Mouse (Mus musculus): Measurements from ENCODE around the gene Prr3.
A peak's percentile ranks its signal among the peaks of the same experiment; 100 is the strongest.
"Not testable (repeated sequence)": the region's sequence is repeated elsewhere in the genome, so short reads cannot be mapped to it uniquely, and the experiment has no call there.

Gene Prr3

GRCm38 (mm10) chr17:35999356-35999755 lies 19.3 kb upstream of the Prr3 start:
- DNase-seq (ENCODE audit: extremely low spot score, low spot score): no peak

DNA sequence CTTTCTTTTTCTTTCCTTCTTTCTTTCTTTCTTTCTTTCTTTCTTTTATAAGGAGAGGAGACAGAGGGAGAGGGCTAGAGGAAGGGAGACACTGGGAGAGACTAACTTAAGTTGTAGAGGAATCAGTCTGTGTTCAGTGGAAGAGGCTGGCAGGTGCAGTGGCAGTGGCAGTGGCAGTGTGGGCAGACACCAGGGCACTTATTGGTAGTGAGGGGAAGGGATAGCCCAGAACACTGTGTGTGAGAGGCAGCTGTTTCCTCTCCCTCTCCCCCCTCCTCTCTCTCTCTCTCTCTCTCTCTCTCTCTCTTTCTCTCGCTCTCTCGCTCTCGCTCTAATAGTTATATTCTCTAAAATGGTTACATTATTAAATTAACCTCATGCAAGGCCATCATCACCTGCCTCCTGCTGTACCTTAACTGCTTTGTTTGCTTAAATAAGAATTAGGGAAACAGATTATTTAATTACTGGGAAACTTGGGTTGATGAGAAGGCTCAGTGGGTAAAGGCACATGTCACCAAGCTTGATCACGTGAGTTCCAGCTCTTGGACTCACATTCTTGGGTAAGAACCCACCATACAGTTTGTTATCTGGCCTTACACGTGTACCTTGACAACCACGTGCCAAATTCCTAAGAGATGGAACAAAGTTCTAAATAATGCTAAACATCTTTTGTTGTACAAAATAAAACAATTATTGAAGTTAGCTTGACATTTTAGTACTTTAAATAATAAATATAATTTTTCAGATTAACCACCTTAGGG lies 18.7 kb upstream of the Prr3 start:
- DNase-seq (ENCODE audit: extremely low spot score, low spot score): no peak

DNA sequence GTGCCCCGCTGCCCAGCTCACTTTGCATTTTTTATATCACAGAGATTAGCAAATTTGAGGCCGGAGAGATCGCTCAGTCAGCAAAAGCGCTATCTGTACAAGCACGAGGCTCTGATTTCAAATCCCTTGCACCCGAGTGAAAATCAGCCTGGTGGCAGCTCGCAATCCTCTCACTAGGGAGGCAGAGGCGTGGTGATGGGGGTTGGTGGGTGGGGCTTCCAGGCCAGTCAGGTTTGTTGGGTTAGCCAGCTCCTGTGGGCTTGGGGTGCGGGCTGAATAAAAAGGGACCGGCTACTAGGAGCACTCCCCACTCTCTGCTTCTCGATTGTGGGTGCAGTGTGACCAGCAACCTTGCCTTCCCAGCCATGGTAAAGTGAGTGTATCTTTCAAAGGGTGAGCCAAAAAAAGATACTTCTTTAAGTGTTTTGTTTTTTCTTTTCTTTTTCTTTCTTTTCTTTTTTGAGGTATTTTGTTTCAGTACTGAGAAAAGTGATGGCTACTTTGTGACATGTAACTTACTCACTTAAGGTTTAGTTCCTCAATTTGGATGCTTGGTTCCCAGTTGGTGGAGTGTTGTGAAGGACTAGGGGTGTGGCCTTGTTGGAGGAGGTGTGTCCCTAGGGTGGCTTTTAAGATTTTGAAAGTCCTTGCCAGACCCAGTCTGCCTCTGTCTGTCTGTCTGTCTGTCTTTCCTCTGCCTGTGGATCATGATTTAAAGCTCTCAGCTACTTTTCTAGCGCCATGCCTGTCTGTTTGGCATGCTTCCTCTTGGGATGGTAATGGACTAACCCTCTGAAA lies 17.9 kb upstream of the Prr3 start:
- no peak for DNase-seq (ENCODE audit: extremely low spot score, low spot score)

DNA sequence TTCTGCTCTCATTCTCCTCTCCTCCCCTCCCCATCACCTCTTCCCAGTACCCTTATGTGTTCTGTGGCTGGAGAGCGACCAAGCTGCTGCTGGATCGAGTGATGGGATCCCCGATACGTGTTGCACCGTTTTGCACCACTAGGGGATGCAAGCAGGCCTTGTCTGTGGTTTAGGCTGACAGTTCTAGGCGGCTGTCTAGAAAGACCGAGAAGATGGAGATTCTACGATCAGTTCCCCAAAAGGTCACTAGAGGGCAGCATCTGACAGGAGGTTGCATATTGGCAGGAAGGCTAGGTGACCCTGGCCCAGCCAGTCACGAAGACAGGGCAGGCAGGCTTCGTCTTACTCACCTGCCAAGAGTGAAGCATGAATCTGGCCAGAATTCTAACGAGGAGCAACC lies 16.9 kb upstream of the Prr3 start:
- peak; percentile 95 for DNase-seq (ENCODE audit: extremely low spot score, low spot score)

DNA sequence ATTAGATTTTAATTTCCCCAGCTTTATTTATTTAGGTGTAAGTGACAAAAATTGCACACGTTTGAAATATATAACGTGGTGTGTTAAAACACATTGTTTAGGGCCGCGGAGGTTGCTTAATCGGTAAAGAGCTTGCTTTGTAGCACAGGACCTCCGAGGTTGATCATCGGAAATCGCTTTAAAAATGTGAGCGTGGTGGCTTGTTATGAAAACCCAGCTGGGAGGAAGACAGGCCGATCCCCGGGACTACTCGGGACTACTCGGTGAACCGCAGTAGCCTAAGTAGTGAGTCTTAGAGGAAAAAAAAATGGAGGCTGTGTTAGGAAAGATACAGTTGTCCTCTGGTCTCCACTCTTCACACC lies 14.8 kb upstream of the Prr3 start:
- peak; percentile 30 for DNase-seq (ENCODE audit: extremely low spot score, low spot score)

DNA sequence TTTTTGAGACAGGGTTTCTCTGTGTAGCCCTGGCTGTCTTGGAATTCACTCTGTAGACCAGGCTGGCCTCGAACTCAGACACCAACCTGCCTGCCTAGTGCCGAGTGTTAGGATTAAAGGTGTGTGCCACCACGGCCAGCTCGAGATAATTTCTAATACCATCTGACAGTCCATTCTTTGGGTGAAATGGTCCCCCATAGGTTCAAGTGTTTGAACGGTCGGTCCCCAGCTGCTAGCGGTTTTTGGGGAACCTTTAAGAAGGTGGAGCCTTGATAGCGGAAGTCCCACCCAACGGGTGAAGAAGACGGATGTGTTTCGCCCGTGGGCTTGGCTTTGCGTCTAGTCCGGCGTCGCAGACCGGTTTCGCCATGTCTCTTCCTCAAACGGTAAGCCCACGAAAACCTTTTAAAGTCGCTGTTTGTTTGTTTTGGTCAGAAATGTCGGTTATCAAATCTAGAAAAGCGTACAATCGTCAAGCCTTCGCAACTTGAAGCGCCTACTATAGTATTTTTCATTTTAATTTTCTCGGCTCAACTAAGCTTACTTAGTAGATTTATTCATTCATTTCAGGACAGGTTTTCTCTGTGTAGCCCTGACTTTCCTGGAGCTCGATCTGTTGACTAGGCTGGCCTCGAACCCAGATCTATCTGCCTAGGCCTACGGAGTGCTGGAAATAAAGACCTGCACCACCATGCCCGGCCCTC lies 14.3 kb upstream of the Prr3 start:
- DNase-seq (ENCODE audit: extremely low spot score, low spot score): peak; percentile 81

DNA sequence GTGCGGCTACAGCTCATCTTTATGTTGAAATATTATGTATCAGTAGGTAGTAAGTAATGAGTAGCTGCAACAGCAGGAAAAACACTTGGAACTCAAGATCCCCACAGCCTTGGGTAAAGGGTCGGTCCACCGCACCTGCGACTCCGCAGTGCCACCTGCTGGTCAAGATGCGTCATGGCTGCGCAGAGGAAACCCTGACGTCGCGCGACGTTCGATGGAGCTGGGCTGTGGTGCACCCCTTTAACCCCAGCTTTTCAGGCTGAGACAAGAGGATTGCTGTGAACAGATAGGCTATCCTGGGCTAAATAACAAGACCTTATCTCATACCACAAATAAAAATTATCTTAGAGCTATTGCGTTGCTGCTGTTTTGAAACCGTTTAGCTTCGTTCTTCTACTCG lies 13.6 kb upstream of the Prr3 start:
- DNase-seq (ENCODE audit: extremely low spot score, low spot score): peak; percentile 85

- DNase-seq (ENCODE audit: extremely low spot score, low spot score): no peak
Measured at GRCm38 (mm10) chr17:35991781-35992180, 11.7 kb upstream of the Prr3 start.

GRCm38 (mm10) chr17:35981776-35982175 lies 1.7 kb upstream of the Prr3 start:
- no peak for DNase-seq (ENCODE audit: extremely low spot score, low spot score)

- DNase-seq (ENCODE audit: extremely low spot score, low spot score): no peak
Measured at GRCm38 (mm10) chr17:35980363-35980754, 323 bp upstream of the Prr3 start.

- DNase-seq (ENCODE audit: extremely low spot score, low spot score): no peak
Measured at GRCm38 (mm10) chr17:35978811-35979400, 1.1 kb downstream of the Prr3 start.

GRCm38 (mm10) chr17:35972131-35972530 lies 7.9 kb downstream of the Prr3 start:
- DNase-seq (ENCODE audit: extremely low spot score, low spot score): no peak

- peak; percentile 99 for DNase-seq (ENCODE audit: extremely low spot score, low spot score)
Measured at GRCm38 (mm10) chr17:35969418-35970389, 10.3 kb downstream of the Prr3 start, which contains the start of gene Abcf1. Abcf1 (minus strand) TSS chr17:35969761.

DNA sequence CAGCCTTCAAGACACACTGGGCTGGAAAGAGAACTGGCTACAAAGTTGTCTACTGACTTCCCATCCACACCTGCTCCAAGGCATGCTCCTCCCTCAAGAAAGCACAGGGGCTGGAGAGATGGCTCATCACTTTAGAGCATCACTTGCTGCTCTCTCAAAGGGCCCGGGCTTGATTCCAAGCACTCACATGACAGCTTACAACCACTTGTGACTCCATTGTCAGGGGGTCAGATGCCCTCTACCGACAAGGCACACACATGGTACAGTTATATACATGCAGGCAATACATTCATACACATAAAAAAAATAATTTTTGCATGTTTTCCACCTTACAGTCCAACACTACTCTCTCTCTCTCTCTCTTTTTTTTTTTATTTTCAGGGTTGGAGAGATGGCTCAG lies 12.4 kb downstream of the Prr3 start:
- DNase-seq (ENCODE audit: extremely low spot score, low spot score): no peak

- no peak for DNase-seq (ENCODE audit: extremely low spot score, low spot score)
Measured at GRCm38 (mm10) chr17:35963279-35963678, 16.8 kb downstream of the Prr3 start.

GRCm38 (mm10) chr17:35958533-35959223 lies 21.4 kb downstream of the Prr3 start:
- DNase-seq (ENCODE audit: extremely low spot score, low spot score): no peak

DNA sequence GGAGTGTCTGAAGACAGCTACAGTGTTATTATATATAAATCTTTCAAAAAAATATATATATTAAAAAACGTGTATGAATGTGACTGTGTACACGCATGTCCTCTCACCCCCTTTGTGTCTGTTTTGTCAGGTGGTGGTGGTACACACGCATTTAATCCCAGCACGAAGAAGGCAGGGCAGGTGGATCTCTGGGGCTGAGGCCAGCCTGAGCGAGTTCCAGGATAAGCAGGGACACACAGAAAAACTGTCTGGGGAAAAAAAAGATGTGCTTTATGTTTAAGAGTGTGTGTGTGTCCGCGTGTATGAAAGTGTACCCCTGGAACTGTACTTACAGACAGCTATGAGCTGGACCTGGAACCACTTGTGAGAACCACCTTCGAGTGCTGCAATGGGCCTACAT lies 25.4 kb downstream of the Prr3 start:
- no peak for DNase-seq (ENCODE audit: extremely low spot score, low spot score)

DNA sequence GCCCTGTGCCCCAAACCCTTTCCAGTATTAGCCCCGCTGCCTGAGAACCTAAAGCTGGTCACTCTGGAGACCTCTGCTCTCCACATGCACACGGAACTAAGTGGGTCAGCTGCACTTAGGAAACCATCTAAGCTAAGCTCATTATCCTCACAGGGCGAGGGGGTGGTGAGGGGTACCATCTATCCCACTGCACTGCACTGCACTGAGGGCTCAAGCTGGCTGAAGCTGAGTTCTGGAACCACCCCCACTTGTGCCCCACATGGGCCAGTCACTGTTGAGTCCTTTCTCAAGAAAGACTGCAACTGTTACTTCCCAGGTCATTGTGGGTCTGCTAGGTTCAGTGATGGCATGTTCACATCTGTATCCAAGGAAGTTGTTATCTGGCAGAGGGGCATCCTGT lies 27.5 kb downstream of the Prr3 start:
- DNase-seq (ENCODE audit: extremely low spot score, low spot score): not testable (repeated sequence)

DNA sequence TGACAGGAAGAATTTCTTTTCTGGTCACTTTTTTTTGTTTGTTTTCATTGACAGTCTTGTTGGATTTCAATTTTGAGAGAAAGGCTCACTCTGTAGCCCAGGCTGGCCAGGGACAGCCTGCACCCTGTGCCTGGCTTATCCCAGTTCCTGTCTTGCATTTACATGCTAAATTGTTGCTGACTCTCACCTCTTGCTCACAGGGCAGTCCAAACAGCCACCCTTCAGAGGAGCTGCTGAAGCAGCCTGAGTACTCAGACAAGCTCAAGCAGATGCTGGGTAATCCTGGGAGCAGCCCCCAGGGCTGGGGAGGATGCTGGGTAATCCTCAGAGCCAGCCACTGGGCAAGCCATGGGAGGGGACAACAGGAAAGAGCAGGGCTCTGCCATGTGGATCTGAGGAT lies 29.1 kb downstream of the Prr3 start:
- not testable (repeated sequence) for DNase-seq (ENCODE audit: extremely low spot score, low spot score)

DNA sequence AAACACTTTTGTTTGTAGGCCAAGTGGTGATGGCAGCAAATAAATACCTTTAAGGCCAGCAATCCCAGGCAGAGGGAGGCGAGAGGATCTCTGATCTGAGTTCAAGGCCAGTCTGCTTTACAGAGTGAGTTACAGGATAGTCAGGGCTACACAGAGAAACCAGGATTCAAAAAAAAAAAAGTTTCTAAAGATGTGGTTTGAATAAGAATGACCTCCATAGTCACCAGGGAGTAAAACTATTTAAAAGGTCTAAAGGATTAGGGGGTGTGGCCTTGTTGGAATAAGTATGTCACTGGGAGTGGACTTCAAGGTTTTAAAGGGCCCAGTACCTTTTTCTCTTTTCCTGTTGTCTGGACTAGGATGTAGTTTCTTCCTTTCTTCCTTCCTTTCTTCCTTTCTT lies 40.1 kb downstream of the Prr3 start:
- no peak for DNase-seq (ENCODE audit: extremely low spot score, low spot score)

Measured in neural tube, embryonic 10.5 days (tissue).